In the genomic region with DNA sequence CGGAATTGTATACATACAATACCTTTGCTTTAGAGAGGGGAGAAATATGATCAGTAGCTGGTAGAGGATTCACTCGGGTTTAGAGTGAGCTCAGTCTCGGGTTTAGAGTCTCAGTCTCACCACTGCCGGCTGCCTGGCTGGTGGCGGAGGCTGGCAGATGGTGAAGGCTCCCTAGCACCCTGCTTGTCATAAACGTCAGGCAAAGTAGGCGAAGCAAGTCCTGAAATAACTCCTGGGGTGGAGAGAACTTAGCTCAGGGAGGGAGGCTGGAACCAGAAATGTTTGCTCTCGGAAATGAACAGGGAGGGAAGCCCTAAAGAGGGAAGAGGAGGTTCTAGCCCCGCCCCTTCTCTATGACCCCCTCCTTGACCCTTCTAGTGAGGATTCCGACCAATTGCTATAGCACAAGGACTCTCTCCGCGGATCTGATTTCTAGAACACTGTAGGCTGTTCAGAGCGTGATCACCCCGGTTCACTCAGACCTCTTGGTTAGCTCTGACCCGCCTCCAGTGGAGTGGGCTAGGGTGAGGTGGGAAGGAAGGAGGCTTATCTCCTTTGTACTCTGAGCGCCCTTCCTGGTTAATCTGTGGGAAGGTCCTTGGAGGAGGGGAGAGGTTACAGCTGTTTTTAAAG, we compare ENCODE assay signal across 8 mouse cellular contexts. TPM values are rescaled to one million over a fixed set of nuclear protein-coding genes. Genes with fewer than 3 reads are reported as not detected.
DNase-seq lines count a peak whose midpoint lies in the region; ATAC-seq and TF ChIP-seq lines count a peak whose summit lies in the region.

No protein-coding gene starts in this region.

- H3K4me2 ChIP-seq in hindbrain, embryonic 12.5 days (replicated peaks) = no peak overlapping the region
- no peak overlapping the region for H3K4me2 ChIP-seq in hindbrain, postnatal 0 days (ENCODE audit: low read depth, low read length)
- peak overlapping the region; percentile 22 for H3K4me2 ChIP-seq in heart, embryonic 15.5 days
- no peak overlapping the region for H3K4me2 ChIP-seq in midbrain, embryonic 14.5 days (ENCODE audit: low read length)

- WGBS in hindbrain, embryonic 12.5 days = 40% methylated on average over 16 of the region's 16 CpGs
- WGBS in hindbrain, postnatal 0 days = 45% methylated on average over 16 of the region's 16 CpGs
- WGBS in heart, embryonic 15.5 days = 13% methylated on average over 16 of the region's 16 CpGs
- WGBS in midbrain, embryonic 14.5 days = 42% methylated on average over 16 of the region's 16 CpGs

- H3K9me3 ChIP-seq in hindbrain, embryonic 12.5 days (replicated peaks) = no peaks in the 10 kb centered on the region
- no peaks in the 10 kb centered on the region for H3K9me3 ChIP-seq in hindbrain, postnatal 0 days (ENCODE audit: low read length)
- no peaks in the 10 kb centered on the region for H3K9me3 ChIP-seq in heart, embryonic 15.5 days (replicated peaks)
- no peaks in the 10 kb centered on the region for H3K9me3 ChIP-seq in midbrain, embryonic 14.5 days (ENCODE audit: control insufficient read depth, low read length)

- H3K4me3 ChIP-seq in hindbrain, embryonic 12.5 days = no peak overlapping the region
- no peak overlapping the region for H3K4me3 ChIP-seq in hindbrain, postnatal 0 days (ENCODE audit: low read length)
- no peak overlapping the region for H3K4me3 ChIP-seq in heart, embryonic 15.5 days
- no peak overlapping the region for H3K4me3 ChIP-seq in midbrain, embryonic 14.5 days (replicated peaks; ENCODE audit: low read depth, low read length)

- H3K36me3 ChIP-seq in hindbrain, embryonic 12.5 days = no peaks in the 10 kb centered on the region
- H3K36me3 ChIP-seq in hindbrain, postnatal 0 days (ENCODE audit: insufficient read depth, low read length) = no peaks in the 10 kb centered on the region
- no peaks in the 10 kb centered on the region for H3K36me3 ChIP-seq in heart, embryonic 15.5 days
- no peaks in the 10 kb centered on the region for H3K36me3 ChIP-seq in midbrain, embryonic 14.5 days (ENCODE audit: control insufficient read depth, insufficient read depth, low read length)

- no peak for ATAC-seq in hindbrain, embryonic 12.5 days (ENCODE audit: low FRiP score)
- ATAC-seq in hindbrain, postnatal 0 days = no peak
- peak; percentile 59 for ATAC-seq in heart, embryonic 15.5 days (replicated peaks; ENCODE audit: insufficient number of reproducible peaks, insufficient read depth, low FRiP score, low read depth)
- ATAC-seq in midbrain, embryonic 14.5 days (ENCODE audit: low FRiP score, low TSS enrichment) = no peak

- peaks cover 15% of the 10 kb centered on the region for H3K4me1 ChIP-seq in hindbrain, embryonic 12.5 days
- peaks cover 4% of the 10 kb centered on the region; the same call in 1 of the 2 replicates for H3K4me1 ChIP-seq in hindbrain, postnatal 0 days (ENCODE audit: insufficient read depth, low read length)
- H3K4me1 ChIP-seq in heart, embryonic 15.5 days (replicated peaks) = peaks cover 20% of the 10 kb centered on the region
- H3K4me1 ChIP-seq in midbrain, embryonic 14.5 days (ENCODE audit: control insufficient read depth, insufficient read depth, low read length) = no peaks in the 10 kb centered on the region

- H3K27ac ChIP-seq in hindbrain, embryonic 12.5 days = 0 out of 2 replicates have a peak overlapping the region, but pooled peaks have one; percentile 17
- H3K27ac ChIP-seq in hindbrain, postnatal 0 days = no peak overlapping the region
- H3K27ac ChIP-seq in heart, embryonic 15.5 days = peak overlapping the region; percentile 63
- H3K27ac ChIP-seq in midbrain, embryonic 14.5 days (replicated peaks; ENCODE audit: low read depth, low read length) = no peak overlapping the region

- TF ChIP-seq CTCF in hindbrain, postnatal 0 days (IDR thresholded peaks at IDR 0.05; ENCODE audit: low read depth) = no peak

- no peak overlapping the region for H3K9ac ChIP-seq in hindbrain, embryonic 12.5 days
- no peak overlapping the region for H3K9ac ChIP-seq in hindbrain, postnatal 0 days (replicated peaks; ENCODE audit: low read length)
- no peak overlapping the region for H3K9ac ChIP-seq in heart, embryonic 15.5 days
- H3K9ac ChIP-seq in midbrain, embryonic 14.5 days (replicated peaks; ENCODE audit: low read length) = no peak overlapping the region

- no peaks in the 10 kb centered on the region for H3K27me3 ChIP-seq in hindbrain, embryonic 12.5 days
- no peaks in the 10 kb centered on the region for H3K27me3 ChIP-seq in hindbrain, postnatal 0 days (ENCODE audit: insufficient read depth, low read length)
- H3K27me3 ChIP-seq in heart, embryonic 15.5 days = no peaks in the 10 kb centered on the region
- no peaks in the 10 kb centered on the region for H3K27me3 ChIP-seq in midbrain, embryonic 14.5 days (ENCODE audit: control insufficient read depth, insufficient read depth, low read length)

- DNase-seq in hindbrain, postnatal 0 days (ENCODE audit: low spot score) = no peak
- peak; percentile 53 for DNase-seq in embryo, embryonic 11 days
- peak; percentile 74 to 86 for DNase-seq in left cerebral cortex, adult 9 months (ENCODE audit: low spot score in 2 of 2)
- DNase-seq in retina, postnatal 1 day = peak; percentile 24
- DNase-seq in thymus, postnatal 36 days = no peak
- no peak for DNase-seq in midbrain, embryonic 14.5 days

RNA-seq across cellular contexts. Expression of gene Arl4d, which starts 7.8 kb away (rescaled TPM):
- 11.6 and 12.1 TPM in 2 replicates for polyA plus RNA-seq in hindbrain, embryonic 12.5 days (2016; fragmentation: Nextera tagmentation; extraction: Ambion mirVana)
- 5.7 and 6.5 TPM in 2 replicates for total RNA-seq in hindbrain, postnatal 0 days (2014; rRNA removed)
- 6.2 TPM in 2 replicates for polyA plus RNA-seq in hindbrain, postnatal 0 days (2015; fragmentation: Nextera tagmentation; extraction: Ambion mirVana)
- 6.1 and 7.2 TPM in 2 replicates for polyA plus RNA-seq in heart, embryonic 15.5 days (2015; fragmentation: Nextera tagmentation; extraction: Ambion mirVana)
- 3.9 and 4.5 TPM in 2 replicates for polyA plus RNA-seq in midbrain, embryonic 14.5 days (2014; fragmentation: Nextera tagmentation; extraction: Ambion mirVana)

RNA-seq across cellular contexts. Expression of gene Rdm1, which starts 46.1 kb away (rescaled TPM):
- 29.4 and 35.4 TPM in 2 replicates for polyA plus RNA-seq in hindbrain, embryonic 12.5 days (2016; fragmentation: Nextera tagmentation; extraction: Ambion mirVana)
- total RNA-seq in hindbrain, postnatal 0 days (2014; rRNA removed) = 12.4 and 15.2 TPM in 2 replicates
- 13.8 and 15.9 TPM in 2 replicates for polyA plus RNA-seq in hindbrain, postnatal 0 days (2015; fragmentation: Nextera tagmentation; extraction: Ambion mirVana)
- 45.6 and 46.4 TPM in 2 replicates for polyA plus RNA-seq in heart, embryonic 15.5 days (2015; fragmentation: Nextera tagmentation; extraction: Ambion mirVana)
- 13.2 and 14.0 TPM in 2 replicates for polyA plus RNA-seq in midbrain, embryonic 14.5 days (2014; fragmentation: Nextera tagmentation; extraction: Ambion mirVana)

RNA-seq across cellular contexts. Expression of gene Dhx8, which starts 59.6 kb away (rescaled TPM):
- 41.8 and 50.0 TPM in 2 replicates for polyA plus RNA-seq in hindbrain, embryonic 12.5 days (2016; fragmentation: Nextera tagmentation; extraction: Ambion mirVana)
- 19.0 and 24.1 TPM in 2 replicates for total RNA-seq in hindbrain, postnatal 0 days (2014; rRNA removed)
- polyA plus RNA-seq in hindbrain, postnatal 0 days (2015; fragmentation: Nextera tagmentation; extraction: Ambion mirVana) = 25.6 and 30.6 TPM in 2 replicates
- 17.2 and 20.8 TPM in 2 replicates for polyA plus RNA-seq in heart, embryonic 15.5 days (2015; fragmentation: Nextera tagmentation; extraction: Ambion mirVana)
- polyA plus RNA-seq in midbrain, embryonic 14.5 days (2014; fragmentation: Nextera tagmentation; extraction: Ambion mirVana) = 29.2 and 35.4 TPM in 2 replicates

Comparison
In these comparisons a context has a peak if more than half of its experiments do, and no peak if none do; other contexts are left out.
1. H3K27ac ChIP-seq: peak in hindbrain, embryonic 12.5 days (single experiment) and heart, embryonic 15.5 days (single experiment); none in hindbrain, postnatal 0 days (single experiment) and midbrain, embryonic 14.5 days (single experiment).
2. DNase-seq: peak in embryo, embryonic 11 days (single experiment), left cerebral cortex, adult 9 months (2 of 2) and retina, postnatal 1 day (single experiment); none in hindbrain, postnatal 0 days (single experiment), thymus, postnatal 36 days (0 of 2) and midbrain, embryonic 14.5 days (single experiment).